Mouse (Mus musculus): ENCODE data around the gene Gm49450.

- TF ChIP-seq CTCF (IDR thresholded peaks at IDR 0.05; ENCODE audit: extremely low read depth, insufficient read length, insufficient replicate concordance, low read depth, low read length) (no peak), POLR2A (IDR thresholded peaks at IDR 0.05; ENCODE audit: low read depth, low read length) (no peak)
Observed at GRCm38 (mm10) chr15:98895635-98896589, 57.4 kb downstream of the Gm49450 start.

Measured in small intestine, adult 2 months (tissue).